Mouse (Mus musculus) embryonic facial prominence, embryonic 15.5 days (tissue): ENCODE data around the gene Cog3. TPM values are rescaled to one million over a fixed set of nuclear protein-coding genes. Genes with fewer than 3 reads are reported as not detected.

Experiments
- ATAC-seq: fragments of 200-750 bp; cut with Nextera tagmentation; 2 replicates; pipeline ENCODE4 v1.8.0; 2017; ENCODE audit warnings: low read depth, moderate TSS enrichment; ENCODE audit not compliant: insufficient number of reproducible peaks, low FRiP score, low TSS enrichment
- H3K27ac ChIP-seq: fragments of 300-500 bp; sonication (generic); replicated peaks from 2 replicates; pipeline ENCODE4 v1.5.1; 2015; ENCODE audit warnings: mild to moderate bottlenecking, inconsistent platforms
- H3K27me3 ChIP-seq: fragments of 300-500 bp; sonication (generic); 2 replicates; pipeline ENCODE4 v1.6.1; 2015; ENCODE audit warnings: inconsistent platforms
- H3K36me3 ChIP-seq: fragments of 300-500 bp; sonication (generic); 2 replicates; pipeline ENCODE4 v1.6.1; 2015; ENCODE audit warnings: mild to moderate bottlenecking, inconsistent platforms
- H3K4me1 ChIP-seq: fragments of 300-500 bp; sonication (generic); 2 replicates; pipeline ENCODE4 v1.6.1; 2015; ENCODE audit warnings: inconsistent platforms
- H3K4me2 ChIP-seq: fragments of 300-500 bp; sonication (generic); replicated peaks from 2 replicates; pipeline ENCODE4 v1.6.1; 2015; ENCODE audit warnings: mild to moderate bottlenecking, inconsistent platforms
- H3K4me3 ChIP-seq: fragments of 300-500 bp; sonication (generic); replicated peaks from 2 replicates; pipeline ENCODE4 v1.5.1; 2015; ENCODE audit warnings: mild to moderate bottlenecking, inconsistent platforms
- H3K9ac ChIP-seq: fragments of 300-500 bp; sonication (generic); 2 replicates; pipeline ENCODE4 v1.6.1; 2015; ENCODE audit warnings: inconsistent platforms
- H3K9me3 ChIP-seq: fragments of 300-500 bp; sonication (generic); replicated peaks from 2 replicates; pipeline ENCODE4 v1.6.1; 2016; ENCODE audit warnings: inconsistent platforms
- WGBS: fragments of 180-500 bp; shearing (Covaris S2); methylation state at CpG from one replicate; pipeline ENCODE4 v1.1.7; 2015; 5-methylcytosine and 5-hydroxymethylcytosine counted together
- polyA plus RNA-seq: library from polyadenylated mRNA; unstranded; fragments of >200 nt; fragmentation: Nextera tagmentation; extraction: Ambion mirVana; gene quantifications from 2 replicates; pipeline ENCODE4 v1.2.1, GENCODE M21; 2015

Cog3 gene
- polyA plus RNA-seq, 1 experiment from 2014 or later: 20.8 TPM

GRCm38 (mm10) chr14:75728111-75728510 lies 26.2 kb downstream of the Cog3 start:
- Histone ChIP-seq H3K4me2 (no peak overlapping the region), H3K36me3 (peaks cover 64% of the 10 kb centered on the region), H3K27ac (no peak overlapping the region)

DNA sequence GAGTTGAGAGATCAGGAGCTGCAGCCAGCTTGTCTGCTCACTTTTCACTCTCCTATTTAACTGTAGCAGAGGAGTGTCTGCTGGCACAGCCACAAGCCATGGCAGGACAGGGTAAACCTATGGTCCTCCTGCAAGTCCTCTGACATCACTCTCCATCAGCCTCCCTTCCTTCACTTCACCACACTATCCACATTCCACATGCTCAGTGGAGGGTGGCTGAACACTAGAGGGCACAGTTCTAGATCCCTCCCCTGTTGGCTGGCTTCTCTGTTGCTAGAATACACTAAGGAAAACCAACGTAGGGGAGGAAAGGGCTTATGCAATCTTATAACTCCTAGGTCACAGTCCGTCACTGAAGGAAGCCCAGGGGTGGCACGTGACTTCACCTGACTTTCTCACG lies 27.3 kb downstream of the Cog3 start:
- ATAC-seq: no peak
- WGBS: 70% methylated on average over 4 of the region's 4 CpGs

More at GRCm38 (mm10) chr14:75728111-75728510, 26.2 kb downstream of the Cog3 start:
- ATAC-seq: no peak
- 87% methylated on average over 5 of the region's 5 CpGs for WGBS
- no peaks in the 10 kb centered on the region for H3K9me3 ChIP-seq
- no peaks in the 10 kb centered on the region for H3K27me3 ChIP-seq
- no peak overlapping the region for H3K4me3 ChIP-seq
- H3K4me1 ChIP-seq: no peaks in the 10 kb centered on the region
- H3K9ac ChIP-seq: no peak overlapping the region

GRCm38 (mm10) chr14:75722816-75723215 lies 31.5 kb downstream of the Cog3 start:
- Histone ChIP-seq H3K36me3 (peaks cover 66% of the 10 kb centered on the region), H3K9me3 (no peaks in the 10 kb centered on the region), H3K4me3 (no peak overlapping the region), H3K4me2 (no peak overlapping the region), H3K27ac (no peak overlapping the region), H3K4me1 (no peaks in the 10 kb centered on the region), H3K9ac (no peak overlapping the region), H3K27me3 (no peaks in the 10 kb centered on the region)
- no peak for ATAC-seq
- WGBS: 95% methylated on average over 2 of the region's 2 CpGs

More for the DNA sequence above, 27.3 kb downstream of the Cog3 start:
- Histone ChIP-seq H3K4me1 (no peaks in the 10 kb centered on the region), H3K27ac (no peak overlapping the region), H3K4me2 (no peak overlapping the region), H3K9me3 (no peaks in the 10 kb centered on the region), H3K27me3 (no peaks in the 10 kb centered on the region), H3K9ac (no peak overlapping the region), H3K36me3 (peaks cover 60% of the 10 kb centered on the region), H3K4me3 (no peak overlapping the region)

- Histone ChIP-seq H3K4me2 (no peak overlapping the region), H3K4me1 (no peaks in the 10 kb centered on the region), H3K36me3 (peaks cover 66% of the 10 kb centered on the region), H3K27me3 (no peaks in the 10 kb centered on the region), H3K4me3 (no peak overlapping the region), H3K27ac (no peak overlapping the region), H3K9me3 (no peaks in the 10 kb centered on the region), H3K9ac (no peak overlapping the region)
- 64% methylated on average over 12 of the region's 12 CpGs for whole genome bisulfite sequencing
- ATAC-seq: no peak
Measured at GRCm38 (mm10) chr14:75721977-75722563, 32.2 kb downstream of the Cog3 start.

- H3K27me3 ChIP-seq: no peaks in the 10 kb centered on the region
- peaks cover 75% of the 10 kb centered on the region for H3K36me3 ChIP-seq
- no peaks in the 10 kb centered on the region for H3K9me3 ChIP-seq
- WGBS: 92% methylated on average over 5 of the region's 5 CpGs
- ATAC-seq: no peak
- H3K4me1 ChIP-seq: no peaks in the 10 kb centered on the region
- no peak overlapping the region for H3K4me3 ChIP-seq
- H3K9ac ChIP-seq: no peak overlapping the region
- H3K27ac ChIP-seq: no peak overlapping the region
- H3K4me2 ChIP-seq: no peak overlapping the region
Measured at GRCm38 (mm10) chr14:75720121-75720520, 34.2 kb downstream of the Cog3 start.

- Histone ChIP-seq H3K9me3 (no peaks in the 10 kb centered on the region), H3K36me3 (peaks cover 87% of the 10 kb centered on the region)
- 87% methylated on average over 4 of the region's 4 CpGs for WGBS
Measured at GRCm38 (mm10) chr14:75716410-75716809, 37.9 kb downstream of the Cog3 start.

DNA sequence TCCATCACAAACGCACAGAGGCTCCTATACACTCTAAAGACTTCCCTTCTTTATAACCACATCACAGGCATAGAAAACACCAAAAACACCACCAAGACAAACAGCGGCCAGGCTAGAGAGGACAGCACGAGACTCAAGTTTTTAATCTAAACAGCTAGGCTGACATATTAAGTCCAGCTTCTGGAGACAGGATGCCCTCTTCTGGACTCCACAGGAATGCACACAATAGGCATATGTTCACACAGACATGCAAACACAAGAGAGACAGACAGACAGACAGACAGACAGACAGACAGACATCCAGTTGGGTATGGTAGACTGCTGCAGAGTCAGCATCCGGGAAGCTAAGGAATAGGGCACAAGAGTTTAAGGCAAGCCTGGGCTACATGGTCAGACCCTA lies 40.7 kb downstream of the Cog3 start:
- Histone ChIP-seq H3K4me3 (no peak overlapping the region), H3K4me2 (no peak overlapping the region), H3K9ac (no peak overlapping the region), H3K9me3 (no peaks in the 10 kb centered on the region), H3K4me1 (no peaks in the 10 kb centered on the region), H3K27ac (no peak overlapping the region), H3K36me3 (peaks cover 87% of the 10 kb centered on the region), H3K27me3 (no peaks in the 10 kb centered on the region)
- WGBS: 76% methylated on average over 4 of the region's 4 CpGs
- ATAC-seq: no peak

More at GRCm38 (mm10) chr14:75716410-75716809, 37.9 kb downstream of the Cog3 start:
- Histone ChIP-seq H3K4me3 (no peak overlapping the region), H3K27ac (no peak overlapping the region), H3K4me1 (no peaks in the 10 kb centered on the region), H3K4me2 (no peak overlapping the region), H3K27me3 (no peaks in the 10 kb centered on the region), H3K9ac (no peak overlapping the region)
- ATAC-seq: no peak

GRCm38 (mm10) chr14:75712687-75713086 lies 41.6 kb downstream of the Cog3 start:
- Histone ChIP-seq H3K27me3 (no peaks in the 10 kb centered on the region), H3K4me1 (no peaks in the 10 kb centered on the region), H3K4me3 (no peak overlapping the region), H3K9me3 (no peaks in the 10 kb centered on the region), H3K9ac (no peak overlapping the region), H3K4me2 (no peak overlapping the region), H3K27ac (0 out of 2 replicates have a peak overlapping the region, but pooled peaks have one; percentile 39), H3K36me3 (peaks cover 79% of the 10 kb centered on the region)
- ATAC-seq: no peak
- 69% methylated on average over 5 of the region's 5 CpGs for WGBS

DNA sequence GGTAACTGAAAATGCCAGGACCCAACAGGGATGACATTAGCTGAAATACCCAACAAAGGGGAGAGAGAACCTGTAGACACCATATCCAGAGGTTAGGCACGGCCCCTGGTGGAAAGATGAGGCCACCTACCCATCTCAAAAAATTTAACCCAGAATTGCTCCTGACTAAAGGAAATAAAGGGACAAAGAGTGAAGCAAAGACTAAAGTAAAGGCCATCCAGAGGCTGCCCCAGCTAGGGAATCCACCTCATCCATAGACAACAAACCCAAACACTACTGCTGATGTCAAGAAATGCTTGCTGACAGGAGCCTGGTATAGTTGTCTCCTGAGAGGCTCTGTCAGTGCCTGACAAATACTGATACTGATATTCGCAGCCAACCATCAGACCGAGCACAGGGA lies 42.6 kb downstream of the Cog3 start:
- H3K4me1 ChIP-seq: no peaks in the 10 kb centered on the region
- no peak overlapping the region for H3K9ac ChIP-seq
- no peak overlapping the region for H3K4me2 ChIP-seq
- 97% methylated on average over 3 of the region's 3 CpGs for WGBS
- no peak overlapping the region for H3K4me3 ChIP-seq
- no peak overlapping the region for H3K27ac ChIP-seq
- no peak for ATAC-seq
- no peaks in the 10 kb centered on the region for H3K27me3 ChIP-seq
- peaks cover 76% of the 10 kb centered on the region for H3K36me3 ChIP-seq
- H3K9me3 ChIP-seq: no peaks in the 10 kb centered on the region

DNA sequence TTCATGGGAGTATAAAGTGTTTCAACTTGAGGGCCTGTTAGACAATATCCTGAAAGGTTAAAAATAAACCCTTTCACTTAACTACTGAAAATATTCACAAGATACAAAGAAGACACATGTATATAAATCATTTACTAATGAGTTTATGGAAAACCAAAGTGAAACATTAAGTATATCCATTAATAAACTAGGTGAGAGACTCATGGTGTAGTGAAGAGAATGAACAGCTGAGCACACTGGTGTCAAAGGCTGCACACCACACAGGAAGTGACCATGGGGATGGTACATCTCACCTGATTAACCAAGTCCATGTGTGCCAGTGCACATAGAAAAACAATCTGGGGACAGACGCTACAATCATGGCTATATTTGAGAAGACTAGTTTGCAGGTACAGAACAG lies 45.3 kb downstream of the Cog3 start:
- 88% methylated on average over 1 of the region's 1 CpGs for WGBS
- Histone ChIP-seq H3K36me3 (peaks cover 70% of the 10 kb centered on the region), H3K9ac (no peak overlapping the region), H3K4me1 (no peaks in the 10 kb centered on the region), H3K27me3 (no peaks in the 10 kb centered on the region), H3K27ac (no peak overlapping the region), H3K9me3 (no peaks in the 10 kb centered on the region), H3K4me3 (no peak overlapping the region), H3K4me2 (no peak overlapping the region)
- ATAC-seq: no peak

- H3K36me3 ChIP-seq: peaks cover 74% of the 10 kb centered on the region
- H3K4me1 ChIP-seq: no peaks in the 10 kb centered on the region
- ATAC-seq: no peak
- no peaks in the 10 kb centered on the region for H3K9me3 ChIP-seq
- H3K9ac ChIP-seq: no peak overlapping the region
- H3K27ac ChIP-seq: no peak overlapping the region
- 73% methylated on average over 7 of the region's 7 CpGs for WGBS
- H3K4me2 ChIP-seq: no peak overlapping the region
- H3K27me3 ChIP-seq: no peaks in the 10 kb centered on the region
- H3K4me3 ChIP-seq: no peak overlapping the region
Measured at GRCm38 (mm10) chr14:75707771-75708170, 46.5 kb downstream of the Cog3 start.

DNA sequence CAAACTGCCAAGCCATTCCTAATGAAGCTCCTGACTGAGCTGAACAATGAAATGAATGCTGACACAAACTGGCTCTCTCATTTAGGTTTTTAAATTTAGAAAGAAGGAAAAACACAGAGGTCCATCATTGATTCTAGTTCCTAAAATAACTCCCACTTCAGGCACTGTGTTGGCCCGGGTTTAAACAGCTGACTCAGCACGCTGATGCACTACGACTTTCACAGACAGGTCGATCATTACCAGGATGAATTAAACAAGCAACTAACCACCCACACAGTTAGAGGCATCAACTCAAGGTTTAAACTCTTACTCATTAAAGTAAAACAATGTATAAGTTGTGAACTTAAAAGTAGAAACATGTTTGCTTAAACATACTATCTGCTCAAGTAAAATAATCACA lies 47.7 kb downstream of the Cog3 start:
- Histone ChIP-seq H3K27ac (no peak overlapping the region), H3K4me2 (no peak overlapping the region), H3K9ac (no peak overlapping the region), H3K4me1 (no peaks in the 10 kb centered on the region), H3K27me3 (no peaks in the 10 kb centered on the region), H3K4me3 (no peak overlapping the region), H3K36me3 (peaks cover 69% of the 10 kb centered on the region), H3K9me3 (no peaks in the 10 kb centered on the region)
- no peak for ATAC-seq
- 90% methylated on average over 4 of the region's 4 CpGs for WGBS
